Mouse (Mus musculus) left cerebral cortex, adult 11 months (tissue): ENCODE measurements around the gene Tox4.
"Not testable (repeated sequence)": the region's sequence is repeated elsewhere in the genome, so short reads cannot be mapped to it uniquely, and the experiment has no call there.

ENCODE experiments used
- DNase-seq: peaks from one replicate; pipeline ENCODE4 v3.0.0; 2022; ENCODE audit warnings: low spot score

Tox4 gene

DNA sequence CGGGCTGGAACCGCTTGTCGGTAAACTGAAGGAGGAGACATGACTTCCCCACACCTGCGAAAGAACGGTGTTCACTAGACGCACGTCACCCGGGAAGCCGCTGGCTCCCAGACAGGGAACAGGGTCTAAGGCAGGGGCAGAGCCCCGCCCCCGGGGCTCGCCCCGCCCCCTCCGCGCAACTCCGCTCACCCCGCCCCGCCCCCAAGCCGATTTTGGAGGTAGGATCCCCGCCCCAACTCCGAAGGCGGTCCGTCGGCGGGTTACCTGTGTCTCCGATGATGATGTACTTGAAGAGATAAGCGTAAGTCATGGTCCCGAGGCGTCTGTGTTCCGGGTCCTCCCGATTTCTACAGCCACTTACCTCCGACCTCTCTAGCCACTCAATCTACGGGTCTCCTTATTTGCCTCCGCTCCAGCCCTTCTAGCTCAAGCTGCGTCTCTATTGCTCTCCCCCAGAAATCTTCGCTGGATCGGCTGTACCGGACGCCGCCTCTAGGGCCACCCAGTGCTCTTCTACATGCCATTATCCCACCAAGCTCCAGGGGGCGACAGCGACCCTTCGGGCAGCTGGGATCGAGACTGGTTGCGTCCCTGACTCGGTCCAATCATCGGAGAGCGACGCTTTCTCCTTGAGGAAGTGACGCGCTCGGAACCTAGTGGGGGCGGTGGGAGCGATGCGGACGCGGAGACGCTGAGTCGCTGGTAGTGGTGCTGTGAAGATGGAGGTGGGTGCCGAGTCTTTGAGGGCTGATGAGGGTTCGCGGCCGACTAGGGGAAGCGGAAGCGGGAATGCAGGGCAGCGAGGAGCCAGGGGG is at the start of gene Tox4, which contains the start of gene Rab2b:
TSS of gene Tox4 (plus strand) at position 215 of the 815 bp plus-strand sequence.
TSS of gene Rab2b (minus strand) at position 614 of the 815 bp plus-strand sequence.
- peak; percentile 96 for DNase-seq

DNA sequence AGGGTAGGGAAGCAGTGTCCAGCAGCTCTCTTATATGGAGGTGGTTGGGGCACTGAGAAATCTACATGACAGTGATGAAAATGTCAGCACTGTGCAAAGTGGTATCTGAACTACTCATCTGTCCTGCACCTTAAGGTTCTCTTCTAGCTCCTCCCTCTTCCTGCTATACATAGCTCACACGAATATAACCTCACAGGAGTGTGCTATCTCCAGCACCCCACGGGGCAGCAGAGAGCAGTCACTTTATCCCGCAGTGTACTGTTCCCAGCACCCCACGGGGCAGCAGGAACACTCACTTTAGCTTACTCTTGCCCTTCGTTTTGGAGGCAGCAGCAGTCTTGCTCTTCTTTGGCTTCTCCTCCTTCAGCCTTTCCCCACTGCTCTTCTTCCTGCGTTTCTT is 46.7 kb upstream of the Tox4 start:
- no peak for DNase-seq

DNA sequence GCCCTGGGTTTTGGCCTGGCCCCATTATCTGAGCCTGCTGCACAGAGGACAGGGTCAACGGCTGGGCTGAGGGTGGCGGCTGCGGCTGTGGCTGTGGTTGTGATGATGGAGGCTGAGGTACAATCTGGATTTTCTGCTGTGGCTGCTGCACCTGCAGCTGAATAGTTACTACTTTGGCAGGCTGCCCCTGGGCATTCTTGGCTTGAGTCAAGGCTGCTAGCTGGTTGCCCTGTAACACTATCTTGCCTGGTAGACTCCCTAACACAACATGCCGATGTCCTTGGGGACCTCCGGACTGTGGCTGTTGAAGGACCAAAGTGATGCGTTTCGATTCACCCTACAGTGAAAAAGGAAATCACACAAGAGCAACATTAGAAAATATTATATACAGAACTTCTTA is 43.8 kb upstream of the Tox4 start:
- DNase-seq: no peak

DNA sequence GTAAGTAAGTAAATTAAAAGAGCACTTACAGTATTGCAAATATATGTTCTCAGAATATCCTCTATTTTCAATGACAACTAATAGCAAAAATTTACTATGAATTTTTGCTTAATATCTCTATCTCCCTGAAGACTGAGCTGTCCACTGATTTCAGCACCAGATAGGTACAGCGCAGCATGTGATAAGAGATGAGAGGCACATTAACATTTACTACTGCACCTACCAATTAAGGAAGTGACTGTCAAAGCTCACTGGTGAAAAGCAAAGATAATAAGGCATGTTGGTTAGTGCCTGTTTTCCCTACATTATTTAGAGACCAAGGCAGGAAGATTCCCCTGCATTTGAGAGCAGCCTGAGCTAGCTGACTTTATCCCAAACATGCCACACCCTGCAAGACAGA is 42.7 kb upstream of the Tox4 start:
- no peak for DNase-seq

DNA sequence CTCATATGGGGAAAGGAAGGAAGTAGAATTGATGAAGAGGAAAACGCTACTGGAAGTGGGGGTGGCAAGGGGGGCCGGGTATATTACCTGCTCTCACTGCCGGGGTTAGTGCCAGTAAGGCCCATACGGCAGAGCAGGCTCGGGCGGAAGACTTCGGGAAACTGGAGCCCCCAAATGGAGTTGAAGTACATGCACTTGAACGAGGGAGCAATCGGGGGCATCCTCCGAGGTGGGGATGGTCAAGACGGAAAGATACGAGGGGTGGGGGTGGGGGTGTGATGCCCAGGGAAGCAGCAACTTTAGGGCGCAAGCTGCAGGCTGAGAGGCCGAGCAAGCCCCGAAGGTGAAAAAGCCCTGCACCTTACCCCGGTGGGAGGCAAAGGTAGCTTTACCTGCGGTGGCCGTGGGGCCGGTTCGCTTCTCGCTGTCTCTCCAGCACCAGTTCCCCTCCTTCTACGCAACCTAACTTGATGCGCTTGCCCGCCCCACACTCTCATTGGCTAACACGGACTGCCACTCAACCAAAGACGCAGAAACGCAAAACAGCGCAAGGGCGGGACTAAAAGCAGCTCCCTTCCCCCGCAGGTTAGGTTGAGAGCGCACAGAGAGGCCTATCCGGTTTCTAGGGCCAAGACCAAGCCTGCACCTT is 34.8 kb upstream of the Tox4 start:
- DNase-seq: peak; percentile 97

DNA sequence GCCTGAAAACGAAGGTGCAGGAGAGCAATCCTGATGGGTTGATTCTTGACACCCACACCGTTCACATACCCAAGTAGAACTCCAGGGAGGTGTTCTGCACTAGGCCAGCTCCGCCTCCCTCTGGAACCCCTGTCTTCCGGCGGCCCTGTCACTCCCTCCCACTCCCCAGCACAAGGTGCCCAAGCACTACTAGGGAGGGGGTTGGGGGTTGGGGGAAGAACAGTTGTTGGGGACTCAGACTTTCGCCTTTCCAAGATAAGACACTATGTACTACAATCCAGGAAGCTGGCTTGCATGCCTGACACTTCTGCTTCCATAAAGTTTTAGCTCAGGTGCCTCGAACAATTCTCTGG is 34.3 kb upstream of the Tox4 start:
- no peak for DNase-seq

DNA sequence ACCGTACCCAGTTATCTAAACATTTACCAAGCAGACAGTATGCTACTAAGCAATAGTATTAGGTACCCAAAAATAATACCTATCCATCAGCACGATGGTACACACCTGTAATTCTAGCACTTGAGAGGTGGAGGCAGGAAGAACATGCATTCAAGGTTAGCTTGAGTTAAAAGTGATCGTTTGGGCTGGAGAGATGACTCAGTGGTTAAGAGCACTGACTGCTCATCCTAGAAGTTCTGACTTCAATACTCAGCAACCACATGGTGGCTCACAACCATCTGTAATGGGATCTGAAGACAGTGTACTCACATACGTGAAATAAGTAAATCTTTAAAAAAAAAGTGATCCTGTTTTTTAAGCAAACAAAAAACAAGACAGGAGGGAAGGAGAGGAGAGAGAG is 32.8 kb upstream of the Tox4 start:
- no peak for DNase-seq

DNA sequence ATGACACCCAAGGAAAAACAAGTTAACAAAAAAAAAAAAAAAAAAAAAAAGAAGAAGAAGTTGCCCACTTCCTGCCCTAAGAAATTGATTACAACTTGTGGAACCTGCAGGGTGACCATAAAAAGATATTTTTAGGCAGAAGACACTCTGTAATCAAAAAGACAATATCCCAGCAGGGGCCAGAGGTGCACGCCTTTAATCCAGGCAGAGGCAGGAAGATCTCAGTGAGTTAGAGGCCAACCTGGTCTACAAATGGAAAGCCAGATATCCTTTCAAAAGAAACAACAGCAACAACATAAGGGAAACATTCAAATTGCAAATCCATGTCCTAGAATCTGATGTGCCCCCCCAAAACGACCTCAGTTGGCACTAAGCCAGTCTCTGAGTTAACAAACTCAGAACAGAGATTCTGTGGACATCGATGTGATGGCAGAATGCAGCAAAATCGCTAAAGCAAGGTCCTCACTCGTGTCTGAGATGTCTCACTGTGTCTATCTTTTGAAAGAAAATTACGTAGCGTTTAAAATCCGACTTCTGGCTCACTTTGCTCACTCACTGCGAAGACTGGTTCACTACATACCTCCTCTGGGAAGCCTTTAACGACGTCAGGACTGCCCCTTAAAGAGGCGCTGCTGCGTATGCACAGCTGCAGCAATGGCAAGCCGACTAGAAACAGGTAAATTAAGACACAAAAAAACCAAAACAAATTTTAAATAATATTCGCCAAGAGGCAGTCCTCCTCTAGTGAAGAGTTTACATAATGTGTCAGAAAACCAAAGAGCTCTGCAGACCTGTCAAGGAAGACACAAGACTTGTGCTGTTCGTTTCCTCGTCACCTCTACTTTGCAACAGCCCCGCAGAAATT is 22.4 kb upstream of the Tox4 start:
- no peak for DNase-seq

DNA sequence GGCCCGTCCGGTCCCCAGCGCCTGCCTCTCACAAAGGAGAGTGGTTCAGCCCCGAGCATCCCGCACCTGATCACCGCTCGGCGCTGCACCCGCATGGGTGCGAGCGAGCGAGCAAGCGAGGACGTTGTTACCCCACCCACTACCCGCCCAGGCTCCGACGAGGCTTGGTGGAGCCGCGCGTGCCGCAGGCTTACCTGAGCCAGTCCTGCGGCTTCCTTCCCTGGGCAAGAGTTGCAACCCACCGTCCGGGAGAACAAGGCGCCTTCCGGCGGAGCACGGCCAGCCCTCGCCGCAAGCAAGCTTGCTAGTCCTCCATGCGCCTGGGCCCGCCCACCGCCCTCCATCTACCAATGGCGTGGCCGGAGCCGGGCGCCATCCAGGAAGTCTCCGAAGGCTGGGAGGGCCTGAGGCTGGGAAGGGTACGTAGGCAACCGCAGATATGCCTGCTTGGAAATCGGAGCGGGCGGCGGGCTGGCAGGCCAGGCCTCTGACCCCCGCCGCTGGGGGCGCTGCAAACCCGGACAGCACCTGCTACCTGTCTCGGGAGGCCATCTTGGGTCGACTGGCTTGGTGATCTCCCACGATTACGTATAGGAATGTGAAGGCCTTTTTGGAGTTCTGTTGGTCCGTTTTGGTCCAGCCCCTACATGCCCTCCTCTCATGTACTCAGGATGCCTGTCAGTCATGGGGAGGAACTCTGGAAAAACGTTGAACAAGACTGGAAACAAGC is 21.3 kb upstream of the Tox4 start, which contains the start of gene Chd8:
TSS of gene Chd8 (minus strand) at position 297 of the 730 bp plus-strand sequence.
- peak; percentile 98 for DNase-seq

DNA sequence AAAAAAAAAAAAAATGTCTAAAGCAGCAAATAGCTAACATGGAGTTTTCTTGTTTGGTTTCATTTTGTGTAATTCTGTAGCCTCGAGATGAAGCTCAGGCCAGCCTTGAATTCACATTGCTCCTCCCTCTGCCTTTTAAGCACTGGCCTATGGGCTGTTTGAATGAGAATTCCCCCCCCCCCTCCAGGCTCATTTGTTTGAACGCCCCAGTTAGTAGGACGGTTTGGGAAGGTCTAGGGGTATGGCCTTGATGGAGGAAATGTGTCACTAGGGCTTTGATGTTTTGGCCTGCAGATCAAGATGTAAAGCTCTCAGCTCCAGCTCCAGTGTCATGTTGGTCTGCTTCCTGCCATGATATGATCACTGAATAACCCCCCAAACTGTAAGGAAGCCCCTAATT is 6.2 kb upstream of the Tox4 start:
- DNase-seq: no peak

DNA sequence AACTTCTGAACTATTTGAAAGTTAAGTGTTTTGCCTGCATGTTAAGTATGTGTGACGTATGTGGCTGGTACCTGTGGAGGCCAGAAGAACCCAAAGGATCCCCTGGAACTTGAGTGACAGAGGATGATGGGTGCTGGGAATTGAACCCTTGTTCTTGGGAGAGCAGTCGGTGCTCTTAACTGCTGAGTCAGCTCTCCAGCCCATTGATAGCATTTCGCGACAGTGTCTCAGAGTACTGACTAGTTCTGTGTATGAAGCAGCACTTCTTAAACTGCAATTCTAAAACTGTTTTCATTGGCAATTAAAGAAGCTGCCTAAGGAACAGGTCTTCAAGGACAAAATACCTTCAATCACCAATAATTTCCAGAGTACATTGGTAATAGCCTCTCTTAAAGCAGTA is 1.7 kb upstream of the Tox4 start:
- no peak for DNase-seq

DNA sequence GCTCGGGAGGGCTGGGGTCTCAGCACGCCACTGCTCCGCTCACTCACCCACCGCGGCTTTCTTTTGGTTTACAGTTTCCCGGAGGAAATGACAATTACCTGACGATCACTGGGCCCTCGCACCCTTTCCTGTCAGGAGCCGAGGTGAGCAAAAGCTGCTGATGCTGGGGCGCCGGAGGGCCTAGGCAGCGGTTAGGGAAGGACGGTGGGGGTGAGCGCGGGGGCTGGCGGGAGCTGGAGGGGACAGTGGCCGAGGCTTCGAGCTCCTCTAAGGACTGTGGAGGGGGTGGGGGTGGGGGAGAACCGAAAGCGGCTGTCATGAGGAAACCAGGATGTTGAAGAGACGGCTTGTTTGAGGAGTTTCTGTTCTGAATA is 788 bp downstream of the Tox4 start:
- no peak for DNase-seq

DNA sequence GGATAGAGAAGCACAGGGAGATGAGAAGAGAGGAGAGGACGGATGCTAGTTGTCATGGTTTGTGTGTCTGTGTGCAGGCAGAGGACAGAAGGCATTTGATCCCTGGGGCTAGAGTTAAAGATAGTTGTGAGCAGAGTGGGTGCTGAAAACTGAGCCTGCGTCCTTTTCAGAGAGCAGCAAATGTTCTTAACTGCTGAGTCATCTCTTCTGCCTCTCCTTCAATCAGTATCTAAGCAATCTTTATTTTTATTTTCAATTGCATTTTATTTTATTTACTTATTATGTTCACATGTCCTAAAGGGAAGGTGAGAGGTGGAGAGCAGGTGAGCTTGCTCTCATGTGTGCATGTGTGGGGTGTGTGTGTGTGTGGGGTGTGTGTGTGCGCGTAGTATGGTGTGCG is 4.7 kb downstream of the Tox4 start:
- no peak for DNase-seq

DNA sequence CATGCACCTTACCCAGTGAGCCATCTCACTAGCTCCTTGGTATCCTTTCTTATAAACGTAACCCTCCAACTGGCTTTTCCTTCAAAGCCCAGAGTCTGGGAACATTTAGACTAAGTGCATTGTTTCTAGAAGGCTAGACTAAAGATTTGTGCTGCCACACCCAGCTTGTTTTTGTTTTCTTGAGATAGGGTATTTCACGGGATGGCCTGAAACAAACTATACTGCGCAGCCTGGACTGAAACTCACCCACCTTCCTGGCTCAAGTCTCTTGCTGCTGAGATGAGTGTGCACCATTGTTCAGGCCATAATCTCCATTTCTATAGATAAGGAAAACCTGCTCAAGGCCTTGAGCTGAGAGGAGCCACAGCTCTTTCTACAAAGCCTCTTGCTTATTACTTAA is 5.2 kb downstream of the Tox4 start:
- no peak for DNase-seq

DNA sequence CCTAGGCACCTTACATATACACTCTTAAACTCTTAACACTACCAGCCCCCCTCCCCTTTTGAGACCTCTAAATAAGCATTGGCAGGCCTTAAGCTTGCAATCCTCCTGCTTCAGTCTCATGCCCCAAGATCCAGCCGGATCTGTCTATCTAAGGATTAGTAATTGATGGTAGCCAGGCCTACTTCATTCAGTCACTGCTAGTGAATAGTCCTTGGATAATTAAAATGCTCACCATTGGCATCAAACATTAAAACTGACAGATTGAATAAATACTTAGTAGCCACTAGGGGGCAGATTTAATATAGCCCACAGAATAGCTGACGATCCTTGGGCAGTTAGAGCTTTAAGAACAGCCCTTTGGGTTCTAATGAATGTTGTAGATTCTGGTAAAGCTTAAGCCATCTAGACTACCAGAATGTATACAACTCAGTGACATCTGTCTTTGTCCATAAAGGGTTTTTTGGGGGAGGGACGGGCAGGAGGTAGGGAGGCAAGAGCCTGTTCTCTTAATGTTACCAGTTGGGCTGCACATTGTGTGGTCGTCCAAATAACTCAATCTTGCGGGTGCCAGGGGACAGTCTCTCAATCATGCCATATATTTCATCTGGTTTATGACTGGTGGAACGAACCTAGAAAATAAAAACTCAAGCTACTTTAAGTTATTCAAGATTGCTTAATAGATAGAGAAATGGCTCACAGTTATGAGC is 16.8 kb downstream of the Tox4 start:
- DNase-seq: no peak

DNA sequence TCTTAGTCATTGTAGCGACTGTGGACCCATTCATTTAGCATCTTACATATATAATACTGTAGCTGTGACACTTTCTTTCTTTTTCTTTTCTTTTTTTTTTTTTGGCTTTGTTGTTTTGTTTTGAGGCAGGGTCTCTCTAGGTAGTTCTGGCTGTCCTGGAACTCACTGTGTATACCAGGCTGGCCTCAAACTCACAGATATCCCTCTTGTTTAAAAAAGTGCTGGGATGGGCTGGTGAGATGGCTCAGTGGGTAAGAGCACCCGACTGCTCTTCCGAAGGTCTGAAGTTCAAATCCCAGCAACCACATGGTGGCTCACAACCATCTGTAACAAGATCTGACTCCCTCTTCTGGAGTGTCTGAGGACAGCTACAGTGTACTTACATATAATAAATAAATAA is 24.6 kb downstream of the Tox4 start:
- DNase-seq: not testable (repeated sequence)

DNA sequence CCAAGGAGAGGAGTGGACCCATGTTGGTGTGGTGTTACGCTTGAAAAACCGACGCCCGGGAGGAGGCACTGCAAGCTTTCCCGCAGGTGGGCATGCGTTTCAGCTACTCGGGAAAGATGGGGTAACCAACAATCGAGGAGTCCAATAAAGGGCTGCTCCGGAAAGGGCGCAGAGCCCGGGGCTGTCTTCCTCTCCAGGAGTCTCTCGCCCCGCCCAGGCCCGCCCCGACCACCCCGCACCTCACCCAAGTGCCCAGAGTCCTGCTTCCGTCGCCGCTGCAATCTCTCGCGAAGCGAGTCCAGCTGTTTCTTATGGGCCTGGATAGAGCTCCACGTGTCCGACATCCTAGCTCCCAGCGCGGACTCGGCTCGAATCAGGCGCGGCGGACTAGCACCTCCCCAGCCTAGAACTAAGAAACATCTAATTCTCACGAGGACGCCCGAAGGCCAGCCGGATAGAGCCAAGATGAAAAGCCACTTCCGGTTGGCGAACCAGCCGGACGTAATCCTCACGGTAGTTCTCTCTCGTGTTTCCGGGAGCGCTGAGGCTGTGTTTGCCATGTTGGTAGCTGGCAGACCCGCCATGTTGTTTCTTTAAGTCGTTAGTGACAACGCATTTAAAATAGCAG is 25.8 kb downstream of the Tox4 start, which contains the start of gene Mettl3:
TSS of gene Mettl3 (minus strand) at position 485 of the 628 bp plus-strand sequence.
- DNase-seq: peak; percentile 86

DNA sequence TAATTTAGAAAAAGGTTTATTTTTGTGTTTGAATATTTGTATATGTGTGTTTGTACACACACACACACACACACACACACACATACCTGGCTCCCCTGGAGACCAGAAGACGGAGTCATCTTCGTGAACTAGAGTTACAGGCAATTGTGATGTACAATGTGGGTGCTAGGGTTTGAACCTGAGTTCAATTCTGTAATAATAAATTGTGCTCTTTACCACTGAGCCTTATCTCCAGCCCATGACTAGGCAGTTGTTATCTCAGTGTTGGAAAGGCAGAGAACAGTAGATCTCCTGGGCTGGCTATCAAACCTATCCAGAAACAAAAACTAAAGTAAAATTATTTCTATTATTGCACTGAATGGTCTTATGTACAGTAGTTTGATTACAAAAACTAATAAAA is 27.2 kb downstream of the Tox4 start:
- DNase-seq: no peak

DNA sequence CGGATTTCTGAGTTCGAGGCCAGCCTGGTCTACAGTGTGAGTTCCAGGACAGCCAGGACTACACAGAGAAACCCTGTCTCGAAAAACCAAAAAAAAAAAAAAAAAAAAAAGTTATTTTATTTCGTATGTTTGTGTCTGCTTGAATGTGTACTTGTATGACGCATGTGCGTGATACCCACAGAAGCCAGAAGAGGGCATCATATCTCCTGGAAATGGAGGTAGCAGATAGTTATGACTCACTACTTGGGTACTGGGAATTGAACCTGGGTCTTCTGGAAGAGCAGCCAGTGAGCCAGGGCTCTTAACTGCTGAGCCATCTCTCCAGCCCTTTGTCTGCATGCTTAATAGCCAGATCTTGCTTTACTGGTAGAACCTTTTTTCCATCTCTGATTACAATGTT is 31.4 kb downstream of the Tox4 start:
- not testable (repeated sequence) for DNase-seq

DNA sequence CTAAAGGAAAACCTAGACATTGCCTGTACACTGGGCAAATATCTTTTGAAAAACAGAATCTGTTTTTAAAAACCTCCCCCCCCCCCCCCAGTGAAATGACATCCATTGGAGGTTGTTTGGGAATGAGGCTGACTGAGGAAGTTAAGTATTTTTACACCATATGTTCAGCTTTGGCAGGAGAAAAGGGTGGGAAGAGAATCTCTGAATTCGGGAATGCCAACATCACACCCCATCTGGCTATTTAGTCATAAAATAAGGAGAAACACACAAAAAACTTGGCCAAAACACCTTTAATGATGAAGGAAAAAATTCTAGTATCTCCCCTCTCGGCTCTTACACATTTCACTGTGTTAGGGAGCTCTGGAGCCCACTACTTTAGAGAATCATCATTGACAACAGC is 32.0 kb downstream of the Tox4 start:
- DNase-seq: no peak
